Mouse (Mus musculus): Measurements from ENCODE around the gene Cyth1. TPM values are rescaled to one million over a fixed set of nuclear protein-coding genes. Genes with fewer than 3 reads are reported as not detected.

Gene Cyth1
- polyA plus RNA-seq, 1 experiment from 2014 or later = 9.3 TPM

- ATAC-seq (replicated peaks; ENCODE audit: low FRiP score, low TSS enrichment, low read depth) (no peak), DNase-seq (ENCODE audit: low spot score) (no peak)
- H3K4me2 ChIP-seq (ENCODE audit: low read length) = no peak overlapping the region
- WGBS = 46% methylated on average over 2 of the region's 2 CpGs
- no peaks in the 10 kb centered on the region for H3K4me1 ChIP-seq (replicated peaks; ENCODE audit: control insufficient read depth, insufficient read depth, low read length)
- H3K9me3 ChIP-seq (ENCODE audit: control insufficient read depth, low read length) = no peaks in the 10 kb centered on the region
- H3K4me3 ChIP-seq (ENCODE audit: low read depth, low read length) = no peak overlapping the region
- no peak overlapping the region for H3K27ac ChIP-seq (ENCODE audit: low read depth)
- no peaks in the 10 kb centered on the region for H3K27me3 ChIP-seq (replicated peaks; ENCODE audit: control insufficient read depth, insufficient read depth, low read length)
- H3K9ac ChIP-seq (ENCODE audit: low read length) = no peak overlapping the region
- no peaks in the 10 kb centered on the region for H3K36me3 ChIP-seq (ENCODE audit: control insufficient read depth, insufficient read depth, low read length)
Observed at GRCm38 (mm10) chr11:118096736-118097135, 151.7 kb downstream of the Cyth1 start.

- H3K4me2 ChIP-seq (ENCODE audit: low read length) = no peak overlapping the region
- WGBS = 90% methylated on average over 9 of the region's 9 CpGs
- H3K4me1 ChIP-seq (replicated peaks; ENCODE audit: control insufficient read depth, insufficient read depth, low read length) = no peaks in the 10 kb centered on the region
- ATAC-seq (replicated peaks; ENCODE audit: low FRiP score, low TSS enrichment, low read depth) = no peak
- DNase-seq (ENCODE audit: low spot score) = no peak
- H3K9me3 ChIP-seq (ENCODE audit: control insufficient read depth, low read length) = peaks cover 3% of the 10 kb centered on the region; the same call in 1 of the 2 replicates
- no peaks in the 10 kb centered on the region for H3K36me3 ChIP-seq (ENCODE audit: control insufficient read depth, insufficient read depth, low read length)
- no peak overlapping the region for H3K4me3 ChIP-seq (ENCODE audit: low read depth, low read length)
- H3K27ac ChIP-seq (ENCODE audit: low read depth) = no peak overlapping the region
- no peak overlapping the region for H3K9ac ChIP-seq (ENCODE audit: low read length)
- H3K27me3 ChIP-seq (replicated peaks; ENCODE audit: control insufficient read depth, insufficient read depth, low read length) = no peaks in the 10 kb centered on the region
Observed at GRCm38 (mm10) chr11:118095004-118095403, 153.4 kb downstream of the Cyth1 start.

GRCm38 (mm10) chr11:118091002-118091670 lies 157.3 kb downstream of the Cyth1 start:
- Histone ChIP-seq H3K9me3 (ENCODE audit: control insufficient read depth, low read length) (peaks cover 3% of the 10 kb centered on the region; the same call in 1 of the 2 replicates), H3K4me3 (ENCODE audit: low read depth, low read length) (no peak overlapping the region), H3K36me3 (ENCODE audit: control insufficient read depth, insufficient read depth, low read length) (no peaks in the 10 kb centered on the region), H3K9ac (ENCODE audit: low read length) (no peak overlapping the region), H3K27me3 (replicated peaks; ENCODE audit: control insufficient read depth, insufficient read depth, low read length) (no peaks in the 10 kb centered on the region), H3K27ac (ENCODE audit: low read depth) (no peak overlapping the region), H3K4me2 (ENCODE audit: low read length) (no peak overlapping the region), H3K4me1 (replicated peaks; ENCODE audit: control insufficient read depth, insufficient read depth, low read length) (no peaks in the 10 kb centered on the region)
- ATAC-seq (replicated peaks; ENCODE audit: low FRiP score, low TSS enrichment, low read depth) (no peak), DNase-seq (ENCODE audit: low spot score) (no peak)
- 89% methylated on average over 23 of the region's 23 CpGs for WGBS

DNA sequence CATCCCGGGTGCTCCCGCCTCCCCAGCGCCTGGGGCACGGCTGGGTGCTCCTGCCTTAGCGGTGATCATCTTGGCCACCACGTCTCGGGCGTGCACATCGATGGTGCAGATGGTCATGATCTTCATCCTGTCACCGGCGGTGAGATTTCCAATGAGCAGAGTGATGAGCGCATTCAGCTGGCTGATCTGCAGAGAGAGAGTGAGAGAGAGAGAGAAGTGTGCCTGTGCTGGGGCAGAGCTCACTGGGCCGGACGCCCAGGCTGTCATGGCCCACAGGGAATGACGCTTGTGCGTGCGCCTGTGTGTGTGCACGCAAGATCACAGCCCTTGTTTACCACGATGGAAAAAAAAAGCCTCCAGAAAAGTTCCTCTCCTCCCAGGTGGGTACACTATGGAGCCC lies 159.5 kb downstream of the Cyth1 start:
- Histone ChIP-seq H3K27me3 (replicated peaks; ENCODE audit: control insufficient read depth, insufficient read depth, low read length) (no peaks in the 10 kb centered on the region), H3K9me3 (ENCODE audit: control insufficient read depth, low read length) (peaks cover 3% of the 10 kb centered on the region; the same call in 1 of the 2 replicates), H3K27ac (ENCODE audit: low read depth) (no peak overlapping the region), H3K4me2 (ENCODE audit: low read length) (no peak overlapping the region), H3K36me3 (ENCODE audit: control insufficient read depth, insufficient read depth, low read length) (no peaks in the 10 kb centered on the region), H3K4me3 (ENCODE audit: low read depth, low read length) (no peak overlapping the region), H3K9ac (ENCODE audit: low read length) (no peak overlapping the region), H3K4me1 (replicated peaks; ENCODE audit: control insufficient read depth, insufficient read depth, low read length) (0 out of 2 replicates have a peak, but pooled peaks cover 7% of the 10 kb centered on the region)
- 82% methylated on average over 19 of the region's 19 CpGs for WGBS
- DNase-seq (ENCODE audit: low spot score) (no peak), ATAC-seq (replicated peaks; ENCODE audit: low FRiP score, low TSS enrichment, low read depth) (no peak)

DNA sequence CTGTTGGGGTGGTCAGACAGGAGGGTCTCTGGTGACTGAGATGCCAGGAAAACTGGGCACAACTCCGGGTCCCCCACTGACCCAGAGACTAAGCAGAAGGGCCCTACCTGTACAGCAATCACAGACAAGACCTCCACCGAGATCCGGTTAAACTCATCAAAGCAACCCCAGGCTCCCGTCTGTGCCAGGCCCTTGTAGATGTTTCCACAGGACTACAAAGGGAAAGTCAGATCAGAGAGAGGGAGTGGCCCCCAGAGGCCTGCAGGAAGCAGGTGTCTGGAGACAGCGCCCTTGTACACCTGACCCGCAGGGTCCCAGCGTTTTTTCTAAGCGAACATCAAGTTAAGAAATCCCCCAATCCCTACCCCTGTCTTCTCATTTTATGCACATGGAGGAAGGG lies 162.4 kb downstream of the Cyth1 start:
- 74% methylated on average over 8 of the region's 8 CpGs for WGBS
- no peak for ATAC-seq (replicated peaks; ENCODE audit: low FRiP score, low TSS enrichment, low read depth)
- DNase-seq (ENCODE audit: low spot score) = no peak

GRCm38 (mm10) chr11:118085176-118085575 lies 163.2 kb downstream of the Cyth1 start:
- DNase-seq (ENCODE audit: low spot score) = no peak
- Histone ChIP-seq H3K9me3 (ENCODE audit: control insufficient read depth, low read length) (peaks cover 2% of the 10 kb centered on the region; the same call in 1 of the 2 replicates), H3K4me2 (ENCODE audit: low read length) (no peak overlapping the region)

More for the DNA sequence above, 162.4 kb downstream of the Cyth1 start:
- Histone ChIP-seq H3K27me3 (replicated peaks; ENCODE audit: control insufficient read depth, insufficient read depth, low read length) (no peaks in the 10 kb centered on the region), H3K27ac (ENCODE audit: low read depth) (no peak overlapping the region), H3K36me3 (ENCODE audit: control insufficient read depth, insufficient read depth, low read length) (no peaks in the 10 kb centered on the region), H3K9ac (ENCODE audit: low read length) (no peak overlapping the region), H3K9me3 (ENCODE audit: control insufficient read depth, low read length) (peaks cover 3% of the 10 kb centered on the region; the same call in 1 of the 2 replicates), H3K4me2 (ENCODE audit: low read length) (no peak overlapping the region), H3K4me3 (ENCODE audit: low read depth, low read length) (no peak overlapping the region), H3K4me1 (replicated peaks; ENCODE audit: control insufficient read depth, insufficient read depth, low read length) (0 out of 2 replicates have a peak, but pooled peaks cover 11% of the 10 kb centered on the region)

GRCm38 (mm10) chr11:118084266-118084665 lies 164.1 kb downstream of the Cyth1 start:
- Histone ChIP-seq H3K27me3 (replicated peaks; ENCODE audit: control insufficient read depth, insufficient read depth, low read length) (no peaks in the 10 kb centered on the region), H3K27ac (ENCODE audit: low read depth) (no peak overlapping the region), H3K9me3 (ENCODE audit: control insufficient read depth, low read length) (no peaks in the 10 kb centered on the region), H3K36me3 (ENCODE audit: control insufficient read depth, insufficient read depth, low read length) (no peaks in the 10 kb centered on the region), H3K4me3 (ENCODE audit: low read depth, low read length) (no peak overlapping the region), H3K4me2 (ENCODE audit: low read length) (no peak overlapping the region), H3K4me1 (replicated peaks; ENCODE audit: control insufficient read depth, insufficient read depth, low read length) (0 out of 2 replicates have a peak, but pooled peaks cover 11% of the 10 kb centered on the region), H3K9ac (ENCODE audit: low read length) (no peak overlapping the region)
- DNase-seq (ENCODE audit: low spot score) = no peak
- ATAC-seq (replicated peaks; ENCODE audit: low FRiP score, low TSS enrichment, low read depth) = no peak
- 75% methylated on average over 3 of the region's 3 CpGs for WGBS

More at GRCm38 (mm10) chr11:118085176-118085575, 163.2 kb downstream of the Cyth1 start:
- Histone ChIP-seq H3K27ac (ENCODE audit: low read depth) (no peak overlapping the region), H3K9ac (ENCODE audit: low read length) (no peak overlapping the region), H3K27me3 (replicated peaks; ENCODE audit: control insufficient read depth, insufficient read depth, low read length) (no peaks in the 10 kb centered on the region), H3K36me3 (ENCODE audit: control insufficient read depth, insufficient read depth, low read length) (no peaks in the 10 kb centered on the region), H3K4me1 (replicated peaks; ENCODE audit: control insufficient read depth, insufficient read depth, low read length) (0 out of 2 replicates have a peak, but pooled peaks cover 11% of the 10 kb centered on the region), H3K4me3 (ENCODE audit: low read depth, low read length) (no peak overlapping the region)
- ATAC-seq (replicated peaks; ENCODE audit: low FRiP score, low TSS enrichment, low read depth) = no peak
- whole genome bisulfite sequencing = 51% methylated on average over 4 of the region's 4 CpGs

DNA sequence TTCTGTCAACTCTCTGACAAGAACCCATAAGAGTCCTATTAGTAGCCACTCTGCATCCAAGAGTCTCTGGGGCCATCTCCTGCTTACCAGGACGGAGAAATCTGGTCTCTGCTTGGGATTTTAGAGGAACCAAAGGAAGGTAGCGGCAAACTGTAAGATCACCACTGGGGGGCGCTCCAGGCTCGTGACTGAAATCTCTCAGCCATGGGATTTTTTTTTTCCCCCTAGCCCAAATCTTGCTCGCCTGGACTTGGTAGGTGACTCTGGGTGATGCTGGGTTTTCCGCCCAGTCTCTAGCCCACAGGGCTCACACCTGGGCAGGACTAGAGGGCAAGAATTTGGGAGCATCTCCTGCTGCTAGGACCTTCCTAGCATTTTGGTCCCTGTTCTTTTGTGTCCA lies 164.6 kb downstream of the Cyth1 start:
- H3K27ac ChIP-seq (ENCODE audit: low read depth) = no peak overlapping the region
- H3K4me1 ChIP-seq (replicated peaks; ENCODE audit: control insufficient read depth, insufficient read depth, low read length) = 0 out of 2 replicates have a peak, but pooled peaks cover 11% of the 10 kb centered on the region
- no peak overlapping the region for H3K9ac ChIP-seq (ENCODE audit: low read length)
- no peaks in the 10 kb centered on the region for H3K27me3 ChIP-seq (replicated peaks; ENCODE audit: control insufficient read depth, insufficient read depth, low read length)
- no peak overlapping the region for H3K4me3 ChIP-seq (ENCODE audit: low read depth, low read length)
- ATAC-seq (replicated peaks; ENCODE audit: low FRiP score, low TSS enrichment, low read depth) (no peak), DNase-seq (ENCODE audit: low spot score) (peak; percentile 94)
- H3K9me3 ChIP-seq (ENCODE audit: control insufficient read depth, low read length) = no peaks in the 10 kb centered on the region
- H3K36me3 ChIP-seq (ENCODE audit: control insufficient read depth, insufficient read depth, low read length) = no peaks in the 10 kb centered on the region
- WGBS = 15% methylated on average over 6 of the region's 6 CpGs
- H3K4me2 ChIP-seq (ENCODE audit: low read length) = no peak overlapping the region

GRCm38 (mm10) chr11:118082294-118082693 lies 166.1 kb downstream of the Cyth1 start:
- no peak for DNase-seq (ENCODE audit: low spot score)
- ATAC-seq (replicated peaks; ENCODE audit: low FRiP score, low TSS enrichment, low read depth) = no peak
- Histone ChIP-seq H3K4me1 (replicated peaks; ENCODE audit: control insufficient read depth, insufficient read depth, low read length) (0 out of 2 replicates have a peak, but pooled peaks cover 11% of the 10 kb centered on the region), H3K9me3 (ENCODE audit: control insufficient read depth, low read length) (no peaks in the 10 kb centered on the region), H3K9ac (ENCODE audit: low read length) (no peak overlapping the region), H3K27me3 (replicated peaks; ENCODE audit: control insufficient read depth, insufficient read depth, low read length) (no peaks in the 10 kb centered on the region), H3K4me2 (ENCODE audit: low read length) (no peak overlapping the region), H3K4me3 (ENCODE audit: low read depth, low read length) (no peak overlapping the region), H3K36me3 (ENCODE audit: control insufficient read depth, insufficient read depth, low read length) (no peaks in the 10 kb centered on the region), H3K27ac (ENCODE audit: low read depth) (no peak overlapping the region)
- 82% methylated on average over 14 of the region's 14 CpGs for WGBS

Data from intestine, embryonic 14.5 days (tissue).